Mouse (Mus musculus) heart, embryonic 15.5 days (tissue): Measurements from ENCODE around the gene Plk2. TPM values are rescaled to one million over a fixed set of nuclear protein-coding genes. Genes with fewer than 3 reads are reported as not detected.
"Not testable (repeated sequence)": the region's sequence is repeated elsewhere in the genome, so short reads cannot be mapped to it uniquely, and the experiment has no call there.

ENCODE experiments used
- ATAC-seq: fragments of 200-750 bp; cut with Nextera tagmentation; replicated peaks from 2 replicates; pipeline ENCODE4 v1.8.0; 2017; ENCODE audit warnings: low read depth, moderate TSS enrichment; ENCODE audit not compliant: insufficient number of reproducible peaks, insufficient read depth, low FRiP score
- H3K27ac ChIP-seq: fragments of 300-500 bp; sonication (generic); 2 replicates; pipeline ENCODE4 v1.5.1; 2015; ENCODE audit warnings: mild to moderate bottlenecking, inconsistent platforms
- H3K27me3 ChIP-seq: fragments of 300-500 bp; sonication (generic); 2 replicates; pipeline ENCODE4 v1.6.1; 2015; ENCODE audit warnings: inconsistent platforms
- H3K36me3 ChIP-seq: fragments of 300-500 bp; sonication (generic); 2 replicates; pipeline ENCODE4 v1.6.1; 2015; ENCODE audit warnings: mild to moderate bottlenecking, inconsistent platforms
- H3K4me1 ChIP-seq: fragments of 300-500 bp; sonication (generic); replicated peaks from 2 replicates; pipeline ENCODE4 v1.6.1; 2015; ENCODE audit warnings: inconsistent platforms
- H3K4me2 ChIP-seq: fragments of 300-500 bp; sonication (generic); 2 replicates; pipeline ENCODE4 v1.6.1; 2015; ENCODE audit warnings: inconsistent platforms, mild to moderate bottlenecking, moderate library complexity
- H3K4me3 ChIP-seq: fragments of 300-500 bp; sonication (generic); 2 replicates; pipeline ENCODE4 v1.5.1; 2015; ENCODE audit warnings: mild to moderate bottlenecking, inconsistent platforms
- H3K9ac ChIP-seq: fragments of 300-500 bp; sonication (generic); 2 replicates; pipeline ENCODE4 v1.6.1; 2015; ENCODE audit warnings: mild to moderate bottlenecking, inconsistent platforms
- H3K9me3 ChIP-seq: fragments of 300-500 bp; sonication (generic); replicated peaks from 2 replicates; pipeline ENCODE4 v1.6.1; 2016; ENCODE audit warnings: inconsistent platforms
- WGBS: fragments of 180-500 bp; shearing (Covaris S2); methylation state at CpG from one replicate; pipeline ENCODE4 v1.1.7; 2015; ENCODE audit warnings: mixed read lengths; 5-methylcytosine and 5-hydroxymethylcytosine counted together
- polyA plus RNA-seq: library from polyadenylated mRNA; unstranded; fragments of >200 nt; fragmentation: Nextera tagmentation; extraction: Ambion mirVana; gene quantifications from 2 replicates; pipeline ENCODE4 v1.2.1, GENCODE M21; 2015

Plk2 gene
- polyA plus RNA-seq, 1 experiment from 2014 or later = 102 TPM

- no peak for ATAC-seq
- Histone ChIP-seq H3K4me2 (no peak overlapping the region), H3K4me3 (no peak overlapping the region), H3K27ac (no peak overlapping the region), H3K9ac (no peak overlapping the region), H3K27me3 (no peaks in the 10 kb centered on the region), H3K9me3 (no peaks in the 10 kb centered on the region), H3K36me3 (no peaks in the 10 kb centered on the region), H3K4me1 (0 out of 2 replicates have a peak, but pooled peaks cover 4% of the 10 kb centered on the region)
- 13% methylated on average over 8 of the region's 8 CpGs for WGBS
These were observed 2.6 kb upstream of the Plk2 start for GRCm38 (mm10) chr13:110392210-110392609.

GRCm38 (mm10) chr13:110392631-110393030 lies 2.2 kb upstream of the Plk2 start:
- WGBS = 42% methylated on average over 3 of the region's 3 CpGs
- ATAC-seq = no peak
- peaks cover 2% of the 10 kb centered on the region for H3K36me3 ChIP-seq

DNA sequence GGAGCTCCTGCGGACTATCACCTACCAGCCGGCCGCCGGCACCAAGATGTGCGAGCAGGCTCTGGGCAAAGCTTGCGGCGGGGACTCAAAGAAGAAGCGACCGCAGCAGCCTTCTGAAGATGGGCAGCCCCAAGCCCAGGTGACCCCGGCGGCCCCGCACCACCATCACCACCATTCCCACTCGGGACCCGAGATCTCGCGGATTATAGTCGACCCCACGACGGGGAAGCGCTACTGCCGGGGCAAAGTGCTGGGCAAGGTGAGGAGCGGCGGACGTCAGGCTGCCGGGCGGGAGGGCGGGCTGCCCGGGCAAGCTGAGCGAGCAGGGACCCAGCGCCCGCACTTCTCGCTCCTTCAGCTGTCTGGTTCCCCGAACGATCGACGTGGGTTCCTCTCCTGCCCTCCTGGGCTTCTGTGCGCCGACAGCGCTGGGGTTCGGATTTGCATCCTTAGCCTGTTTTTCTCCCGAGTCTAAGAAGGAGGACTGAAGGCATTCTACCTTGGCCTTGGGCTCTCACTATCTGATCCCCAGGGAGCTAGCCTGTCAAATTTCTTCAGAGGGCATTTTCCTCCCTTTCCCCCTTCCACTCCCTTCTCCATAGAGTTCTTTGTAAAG lies 441 bp downstream of the Plk2 start:
- no peak for ATAC-seq
- Histone ChIP-seq H3K9ac (peak overlapping the region; percentile 94), H3K27me3 (no peaks in the 10 kb centered on the region), H3K27ac (peak overlapping the region; percentile 92), H3K4me1 (peaks cover 25% of the 10 kb centered on the region), H3K4me3 (peak overlapping the region; percentile 74), H3K4me2 (peak overlapping the region; percentile 94), H3K9me3 (no peaks in the 10 kb centered on the region), H3K36me3 (peaks cover 28% of the 10 kb centered on the region)
- WGBS = under 1% methylated on average over 41 of the region's 41 CpGs

More at GRCm38 (mm10) chr13:110392631-110393030, 2.2 kb upstream of the Plk2 start:
- Histone ChIP-seq H3K4me1 (peaks cover 5% of the 10 kb centered on the region), H3K4me2 (no peak overlapping the region), H3K27me3 (no peaks in the 10 kb centered on the region), H3K9ac (no peak overlapping the region), H3K27ac (no peak overlapping the region), H3K9me3 (no peaks in the 10 kb centered on the region), H3K4me3 (no peak overlapping the region)

DNA sequence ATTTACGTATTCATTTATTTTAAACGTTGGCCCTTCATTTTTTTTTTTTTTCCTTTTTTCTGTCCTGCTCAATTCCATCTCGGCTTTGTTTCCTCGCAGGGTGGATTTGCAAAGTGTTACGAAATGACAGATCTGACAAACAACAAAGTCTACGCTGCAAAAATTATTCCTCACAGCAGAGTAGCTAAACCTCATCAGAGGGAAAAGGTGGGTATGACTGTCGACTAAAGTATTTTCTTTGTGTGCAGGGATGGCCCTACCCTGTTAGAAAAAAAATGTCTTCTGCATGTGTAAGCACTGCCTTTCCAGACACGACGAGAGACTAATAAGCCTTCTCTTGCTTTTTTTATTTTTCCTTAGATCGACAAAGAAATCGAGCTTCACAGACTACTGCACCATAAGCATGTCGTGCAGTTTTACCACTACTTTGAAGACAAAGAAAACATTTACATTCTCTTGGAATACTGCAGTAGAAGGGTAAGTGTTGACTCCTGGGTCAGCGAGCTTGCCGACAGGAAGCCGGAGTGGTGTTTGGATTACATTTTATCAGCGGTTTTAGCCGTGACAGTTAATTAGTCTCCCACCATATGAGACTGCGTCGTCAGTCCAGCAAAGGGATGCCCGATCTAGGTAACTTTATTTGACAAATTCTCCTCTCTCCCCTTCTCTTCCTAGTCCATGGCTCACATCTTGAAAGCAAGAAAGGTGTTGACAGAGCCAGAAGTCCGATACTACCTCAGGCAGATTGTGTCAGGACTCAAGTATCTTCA lies 1.3 kb downstream of the Plk2 start:
- no peak for ATAC-seq
- 6% methylated on average over 21 of the region's 21 CpGs for WGBS
- peak overlapping the region; percentile 94 for H3K9ac ChIP-seq

GRCm38 (mm10) chr13:110397750-110398149 lies 2.9 kb downstream of the Plk2 start:
- peak overlapping the region; percentile 94 for H3K4me2 ChIP-seq
- H3K36me3 ChIP-seq = peaks cover 37% of the 10 kb centered on the region
- 64% methylated on average over 8 of the region's 8 CpGs for WGBS
- peaks cover 25% of the 10 kb centered on the region for H3K4me1 ChIP-seq
- no peaks in the 10 kb centered on the region for H3K9me3 ChIP-seq
- H3K27ac ChIP-seq = peak overlapping the region; percentile 64
- peak overlapping the region; percentile 94 for H3K9ac ChIP-seq
- no peaks in the 10 kb centered on the region for H3K27me3 ChIP-seq
- no peak for ATAC-seq
- peak overlapping the region; percentile 74 for H3K4me3 ChIP-seq

More for the DNA sequence above, 1.3 kb downstream of the Plk2 start:
- H3K9me3 ChIP-seq = no peaks in the 10 kb centered on the region
- H3K4me1 ChIP-seq = peaks cover 25% of the 10 kb centered on the region
- H3K4me2 ChIP-seq = peak overlapping the region; percentile 94
- H3K27me3 ChIP-seq = no peaks in the 10 kb centered on the region
- peaks cover 36% of the 10 kb centered on the region for H3K36me3 ChIP-seq
- peak overlapping the region; percentile 92 for H3K27ac ChIP-seq
- peak overlapping the region; percentile 74 for H3K4me3 ChIP-seq

DNA sequence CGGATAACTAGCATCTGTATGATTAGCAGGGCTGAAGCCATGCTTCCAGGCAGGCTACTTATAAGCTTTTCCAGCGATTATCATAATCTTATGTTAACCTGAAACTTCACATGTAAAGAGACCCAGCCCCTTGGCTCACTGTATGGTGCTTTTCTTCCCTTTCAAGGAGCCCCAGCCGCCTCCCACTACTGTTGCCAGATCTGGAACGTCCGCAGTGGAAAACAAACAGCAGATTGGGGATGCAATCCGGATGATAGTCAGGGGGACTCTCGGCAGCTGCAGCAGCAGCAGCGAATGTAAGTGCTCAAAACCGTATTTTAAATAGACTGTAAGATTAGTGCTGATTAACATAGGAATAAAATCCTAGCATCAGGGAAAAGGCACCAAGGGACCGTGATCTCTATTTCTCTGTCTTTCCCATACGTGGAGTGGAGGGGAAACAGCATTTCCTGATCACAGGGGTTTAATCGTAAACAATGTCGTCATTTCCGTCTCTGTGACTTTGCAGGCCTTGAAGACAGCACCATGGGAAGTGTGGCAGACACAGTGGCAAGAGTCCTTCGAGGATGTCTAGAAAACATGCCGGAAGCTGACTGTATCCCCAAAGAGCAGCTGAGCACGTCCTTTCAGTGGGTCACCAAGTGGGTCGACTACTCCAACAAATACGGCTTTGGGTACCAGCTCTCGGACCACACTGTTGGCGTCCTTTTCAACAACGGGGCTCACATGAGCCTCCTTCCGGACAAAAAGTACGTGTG lies 3.8 kb downstream of the Plk2 start:
- ATAC-seq = no peak

GRCm38 (mm10) chr13:110401443-110401842 lies 6.6 kb downstream of the Plk2 start:
- Histone ChIP-seq H3K27me3 (no peaks in the 10 kb centered on the region), H3K9me3 (no peaks in the 10 kb centered on the region), H3K9ac (no peak overlapping the region), H3K36me3 (peaks cover 37% of the 10 kb centered on the region), H3K4me3 (no peak overlapping the region), H3K4me2 (no peak overlapping the region), H3K4me1 (peaks cover 28% of the 10 kb centered on the region), H3K27ac (no peak overlapping the region)
- WGBS = 63% methylated on average over 3 of the region's 3 CpGs
- no peak for ATAC-seq

More for the DNA sequence above, 3.8 kb downstream of the Plk2 start:
- 60% methylated on average over 24 of the region's 24 CpGs for WGBS
- H3K36me3 ChIP-seq = peaks cover 37% of the 10 kb centered on the region
- no peaks in the 10 kb centered on the region for H3K9me3 ChIP-seq
- H3K27ac ChIP-seq = peak overlapping the region; percentile 64
- peak overlapping the region; percentile 74 for H3K4me3 ChIP-seq
- H3K4me2 ChIP-seq = peak overlapping the region; percentile 94
- peaks cover 25% of the 10 kb centered on the region for H3K4me1 ChIP-seq
- no peaks in the 10 kb centered on the region for H3K27me3 ChIP-seq
- H3K9ac ChIP-seq = no peak overlapping the region

DNA sequence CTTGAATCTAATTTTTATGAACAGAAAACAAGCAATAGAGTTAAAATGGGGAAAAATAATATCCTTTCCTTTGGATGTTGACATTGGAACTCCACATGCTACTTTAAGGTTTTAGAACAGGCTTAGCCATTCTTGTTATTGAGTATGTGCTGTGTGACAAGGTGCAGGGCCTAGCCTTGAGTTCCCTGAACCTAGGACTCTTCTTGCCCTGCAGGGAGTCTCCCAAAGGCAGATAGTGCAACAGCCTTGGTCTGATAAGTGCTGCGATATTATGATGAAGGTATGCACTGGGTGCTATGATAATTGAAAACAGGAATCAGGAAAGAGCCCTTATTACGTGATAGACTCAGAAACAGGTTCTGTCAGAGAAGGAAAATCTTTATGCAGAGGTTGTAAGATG lies 7.0 kb downstream of the Plk2 start:
- Histone ChIP-seq H3K9ac (no peak overlapping the region), H3K27ac (no peak overlapping the region), H3K36me3 (peaks cover 37% of the 10 kb centered on the region), H3K9me3 (no peaks in the 10 kb centered on the region), H3K4me2 (no peak overlapping the region), H3K27me3 (no peaks in the 10 kb centered on the region), H3K4me1 (peaks cover 26% of the 10 kb centered on the region), H3K4me3 (no peak overlapping the region)
- WGBS = 63% methylated on average over 2 of the region's 2 CpGs
- no peak for ATAC-seq

DNA sequence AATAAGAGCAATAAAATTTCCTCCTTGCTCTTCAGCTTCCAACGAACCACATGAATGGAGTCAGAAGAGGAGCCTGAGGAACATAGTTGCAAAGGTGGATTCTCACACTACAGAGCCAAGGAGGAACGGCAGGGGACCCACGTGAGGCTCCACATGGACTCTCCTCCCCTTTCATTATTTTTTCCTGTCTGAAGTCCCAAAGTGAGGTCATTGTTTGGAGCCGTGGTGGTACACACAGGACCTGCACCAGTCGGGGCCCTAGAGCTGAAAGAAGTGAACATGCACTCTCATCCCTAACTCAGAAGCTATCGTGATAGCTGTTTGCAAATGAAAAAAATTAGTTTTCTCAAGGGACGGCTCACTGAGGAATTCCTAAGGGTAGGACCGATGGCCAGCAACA lies 9.2 kb downstream of the Plk2 start:
- Histone ChIP-seq H3K4me3 (no peak overlapping the region), H3K4me1 (peaks cover 8% of the 10 kb centered on the region), H3K9ac (no peak overlapping the region), H3K27ac (no peak overlapping the region), H3K27me3 (no peaks in the 10 kb centered on the region), H3K36me3 (peaks cover 21% of the 10 kb centered on the region), H3K4me2 (no peak overlapping the region), H3K9me3 (no peaks in the 10 kb centered on the region)
- 62% methylated on average over 8 of the region's 8 CpGs for WGBS
- no peak for ATAC-seq

- H3K4me1 ChIP-seq, H3K9ac ChIP-seq, ATAC-seq, H3K27ac ChIP-seq, H3K4me2 ChIP-seq, H3K27me3 ChIP-seq, H3K4me3 ChIP-seq, H3K9me3 ChIP-seq: not testable (repeated sequence)
- peaks cover 14% of the 10 kb centered on the region for H3K36me3 ChIP-seq
- WGBS = 85% methylated on average over 5 of the region's 5 CpGs
These were observed 9.8 kb downstream of the Plk2 start for GRCm38 (mm10) chr13:110404686-110405085.

DNA sequence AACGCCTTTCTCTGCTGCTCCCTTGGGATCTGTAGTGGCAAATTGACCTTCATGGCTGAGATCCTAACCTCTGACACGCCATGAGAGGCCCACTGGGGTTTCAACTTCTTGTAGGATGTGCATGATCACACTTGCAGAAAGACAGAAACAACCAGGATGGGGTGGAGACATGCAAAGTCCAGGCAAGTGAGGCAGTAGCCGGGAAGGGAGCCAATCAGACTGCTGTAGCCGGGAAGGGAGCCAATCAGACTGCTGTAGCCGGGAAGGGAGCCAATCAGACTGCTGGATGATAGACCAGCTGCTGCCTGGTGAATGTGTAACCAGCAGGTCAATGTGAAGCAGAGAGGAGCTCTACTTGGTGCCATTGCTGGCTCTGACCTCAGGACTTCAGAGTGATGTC lies 11.3 kb downstream of the Plk2 start:
- H3K27ac ChIP-seq = no peak overlapping the region
- no peak for ATAC-seq
- H3K4me2 ChIP-seq = no peak overlapping the region
- H3K9me3 ChIP-seq = no peaks in the 10 kb centered on the region
- 0 out of 2 replicates have a peak, but pooled peaks cover 3% of the 10 kb centered on the region for H3K4me1 ChIP-seq
- no peak overlapping the region for H3K9ac ChIP-seq
- 70% methylated on average over 5 of the region's 5 CpGs for WGBS
- peaks cover under 1% of the 10 kb centered on the region for H3K36me3 ChIP-seq
- H3K4me3 ChIP-seq = no peak overlapping the region
- H3K27me3 ChIP-seq = no peaks in the 10 kb centered on the region
